Mouse (Mus musculus): ENCODE results near the gene Rab5c.

Gene Rab5c

GRCm38 (mm10) chr11:100754021-100754692 is 16.1 kb upstream of the Rab5c start:
- in situ Hi-C loops (cut with MboI, MseI): no loop called here

- in situ Hi-C loops (cut with MboI, MseI): no loop called here
Observed at GRCm38 (mm10) chr11:100752294-100752693, 14.3 kb upstream of the Rab5c start.

GRCm38 (mm10) chr11:100750127-100750526 is 12.1 kb upstream of the Rab5c start:
- in situ Hi-C loops (cut with MboI, MseI): no loop called here

GRCm38 (mm10) chr11:100749469-100749868 is 11.5 kb upstream of the Rab5c start:
- in situ Hi-C loops (cut with MboI, MseI): no loop called here

GRCm38 (mm10) chr11:100748620-100749019 is 10.6 kb upstream of the Rab5c start:
- in situ Hi-C loops (cut with MboI, MseI): no loop called here

GRCm38 (mm10) chr11:100747114-100747513 is 9.1 kb upstream of the Rab5c start:
- in situ Hi-C loops (cut with MboI, MseI): no loop called here

GRCm38 (mm10) chr11:100746546-100746945 is 8.5 kb upstream of the Rab5c start:
- in situ Hi-C loops (cut with MboI, MseI): no loop called here

- in situ Hi-C loops (cut with MboI, MseI): no loop called here
Observed at GRCm38 (mm10) chr11:100745085-100745484, 7.1 kb upstream of the Rab5c start.

- in situ Hi-C loops (cut with MboI, MseI): no loop called here
Observed at GRCm38 (mm10) chr11:100741348-100741747, 3.3 kb upstream of the Rab5c start.

- in situ Hi-C loops (cut with MboI, MseI): no loop called here
Observed at GRCm38 (mm10) chr11:100738749-100739148, 734 bp upstream of the Rab5c start.

GRCm38 (mm10) chr11:100737105-100737733 is 796 bp downstream of the Rab5c start:
- in situ Hi-C loops (cut with MboI, MseI): no loop called here

GRCm38 (mm10) chr11:100736746-100737080 is 1.3 kb downstream of the Rab5c start:
- in situ Hi-C loops (cut with MboI, MseI): no loop called here

GRCm38 (mm10) chr11:100735954-100736745 is 1.9 kb downstream of the Rab5c start:
- in situ Hi-C loops (cut with MboI, MseI): no loop called here

- in situ Hi-C loops (cut with MboI, MseI): no loop called here
Observed at GRCm38 (mm10) chr11:100735134-100735865, 2.7 kb downstream of the Rab5c start.

GRCm38 (mm10) chr11:100730477-100731205 is 7.4 kb downstream of the Rab5c start:
- in situ Hi-C loops (cut with MboI, MseI): no loop called here

- in situ Hi-C loops (cut with MboI, MseI): no loop called here
Observed at GRCm38 (mm10) chr11:100729976-100730375, 8.0 kb downstream of the Rab5c start.

- in situ Hi-C loops (cut with MboI, MseI): no loop called here
Observed at GRCm38 (mm10) chr11:100728601-100729000, 9.4 kb downstream of the Rab5c start.

- in situ Hi-C loops (cut with MboI, MseI): no loop called here
Observed at GRCm38 (mm10) chr11:100727201-100727600, 10.8 kb downstream of the Rab5c start.

GRCm38 (mm10) chr11:100724919-100725512 is 13.0 kb downstream of the Rab5c start:
- in situ Hi-C loops (cut with MboI, MseI): no loop called here

GRCm38 (mm10) chr11:100722493-100723028 is 15.5 kb downstream of the Rab5c start:
- in situ Hi-C loops (cut with MboI, MseI): no loop called here
